Mouse (Mus musculus): Measurements from ENCODE around the gene Vkorc1. TPM values are rescaled to one million over a fixed set of nuclear protein-coding genes. Genes with fewer than 3 reads are reported as not detected.

The Vkorc1 gene
- total and polyA plus RNA-seq, 3 experiments = 36.2 to 66.4 TPM; not detected in 1

GRCm38 (mm10) chr7:127927726-127928125 is 32.3 kb upstream of the Vkorc1 start:
- Histone ChIP-seq H3K36me3 (ENCODE audit: control insufficient read depth in 1 of 2, insufficient read depth in 2 of 2, low read length in 2 of 2) (peaks cover 2 to 4% of the 10 kb centered on the region in 2 experiments), H3K4me1 (ENCODE audit: control insufficient read depth in 1 of 2, insufficient read depth in 2 of 2, low read length in 2 of 2) (peaks cover 0 to 15% of the 10 kb centered on the region in 2 experiments; a peak in 2 of 4 replicates), H3K27me3 (ENCODE audit: control insufficient read depth in 1 of 2, insufficient read depth in 2 of 2, low read length in 2 of 2) (no peaks in the 10 kb centered on the region), H3K4me3 (ENCODE audit: control insufficient read depth in 1 of 2, insufficient read depth in 1 of 2, low read depth in 2 of 2, low read length in 2 of 2) (no peak overlapping the region), H3K79me2 (ENCODE audit: control insufficient read depth, insufficient read depth, low read length, poor library complexity) (no peaks in the 10 kb centered on the region), H3K9me3 (replicated peaks; ENCODE audit: insufficient read depth, low read length) (no peaks in the 10 kb centered on the region), H3K27ac (ENCODE audit: control insufficient read depth, low read depth, low read length) (no peak overlapping the region), H3K9ac (ENCODE audit: control insufficient read depth, low read depth, low read length, poor library complexity, severe bottlenecking) (no peak overlapping the region)
- TF ChIP-seq MAFK (IDR thresholded peaks at IDR 0.05; ENCODE audit: borderline replicate concordance, low read depth, low read length) = no peak
- TF ChIP-seq GATA1 (IDR thresholded peaks at IDR 0.05; ENCODE audit: low read depth, low read length) = no peak
- no peak for TF ChIP-seq BHLHE40 (IDR thresholded peaks at IDR 0.05; ENCODE audit: borderline replicate concordance, low read depth, low read length)
- TF ChIP-seq SIN3A (IDR thresholded peaks at IDR 0.05; ENCODE audit: low read length) = no peak
- no peak for TF ChIP-seq RCOR1 (IDR thresholded peaks at IDR 0.05; ENCODE audit: low read depth, low read length)
- no peak for TF ChIP-seq MAX (IDR thresholded peaks at IDR 0.05; ENCODE audit: low read length)
- no peak for TF ChIP-seq CHD2 (IDR thresholded peaks at IDR 0.05; ENCODE audit: low read length)
- no peak for TF ChIP-seq TAL1 (IDR thresholded peaks at IDR 0.05; ENCODE audit: low read length)
- TF ChIP-seq ZKSCAN1 (IDR thresholded peaks at IDR 0.05; ENCODE audit: low read depth, low read length) = no peak
- DNase-seq (ENCODE audit: low read depth, low spot score) = no peak

- H3K9ac ChIP-seq (ENCODE audit: control insufficient read depth, low read depth, low read length, poor library complexity, severe bottlenecking) = no peak overlapping the region
- no peak overlapping the region for H3K4me3 ChIP-seq (ENCODE audit: control insufficient read depth in 1 of 2, insufficient read depth in 1 of 2, low read depth in 2 of 2, low read length in 2 of 2)
- H3K27me3 ChIP-seq (ENCODE audit: control insufficient read depth in 1 of 2, insufficient read depth in 2 of 2, low read length in 2 of 2) = no peaks in the 10 kb centered on the region
- no peak overlapping the region for H3K27ac ChIP-seq (ENCODE audit: control insufficient read depth, low read depth, low read length)
- TF ChIP-seq POLR2A (IDR thresholded peaks at IDR 0.05; ENCODE audit: control insufficient read depth in 1 of 2, insufficient read depth in 1 of 2, low read depth in 1 of 2, low read length in 2 of 2, poor library complexity in 1 of 2) (no peak), ZNF384 (IDR thresholded peaks at IDR 0.05; ENCODE audit: low read depth, low read length) (no peak), CHD1 (IDR thresholded peaks at IDR 0.05; ENCODE audit: low read depth, low read length) (no peak), MAZ (IDR thresholded peaks at IDR 0.05; ENCODE audit: low read depth, low read length) (no peak), CHD2 (IDR thresholded peaks at IDR 0.05; ENCODE audit: low read length) (no peak), ZMIZ1 (IDR thresholded peaks at IDR 0.05; ENCODE audit: low read depth, low read length) (no peak), RAD21 (IDR thresholded peaks at IDR 0.05; ENCODE audit: low read depth, low read length) (no peak), HCFC1 (IDR thresholded peaks at IDR 0.05; ENCODE audit: low read depth, low read length) (no peak)
- H3K4me1 ChIP-seq (ENCODE audit: control insufficient read depth in 1 of 2, insufficient read depth in 2 of 2, low read length in 2 of 2) = peaks cover 0 to 23% of the 10 kb centered on the region in 2 experiments; a peak in 2 of 4 replicates
- no peak for DNase-seq (ENCODE audit: low read depth, low spot score)
- no peaks in the 10 kb centered on the region for H3K9me3 ChIP-seq (replicated peaks; ENCODE audit: insufficient read depth, low read length)
- H3K79me2 ChIP-seq (ENCODE audit: control insufficient read depth, insufficient read depth, low read length, poor library complexity) = no peaks in the 10 kb centered on the region
- H3K36me3 ChIP-seq (ENCODE audit: control insufficient read depth in 1 of 2, insufficient read depth in 2 of 2, low read length in 2 of 2) = peaks cover 2 to 12% of the 10 kb centered on the region in 2 experiments
Measured at GRCm38 (mm10) chr7:127926846-127927245, 31.4 kb upstream of the Vkorc1 start.

GRCm38 (mm10) chr7:127926066-127926465 is 30.6 kb upstream of the Vkorc1 start:
- Histone ChIP-seq H3K4me1 (ENCODE audit: control insufficient read depth in 1 of 2, insufficient read depth in 2 of 2, low read length in 2 of 2) (peaks cover 0 to 26% of the 10 kb centered on the region in 2 experiments; a peak in 2 of 4 replicates), H3K36me3 (ENCODE audit: control insufficient read depth in 1 of 2, insufficient read depth in 2 of 2, low read length in 2 of 2) (peaks cover 2 to 17% of the 10 kb centered on the region in 2 experiments), H3K79me2 (ENCODE audit: control insufficient read depth, insufficient read depth, low read length, poor library complexity) (no peaks in the 10 kb centered on the region), H3K9me3 (replicated peaks; ENCODE audit: insufficient read depth, low read length) (no peaks in the 10 kb centered on the region), H3K9ac (ENCODE audit: control insufficient read depth, low read depth, low read length, poor library complexity, severe bottlenecking) (no peak overlapping the region), H3K4me3 (ENCODE audit: control insufficient read depth in 1 of 2, insufficient read depth in 1 of 2, low read depth in 2 of 2, low read length in 2 of 2) (no peak overlapping the region), H3K27ac (ENCODE audit: control insufficient read depth, low read depth, low read length) (no peak overlapping the region), H3K27me3 (ENCODE audit: control insufficient read depth in 1 of 2, insufficient read depth in 2 of 2, low read length in 2 of 2) (no peaks in the 10 kb centered on the region)
- no peak for DNase-seq (ENCODE audit: low read depth, low spot score)
- TF ChIP-seq MAFK (IDR thresholded peaks at IDR 0.05; ENCODE audit: borderline replicate concordance, low read depth, low read length) = no peak
- TF ChIP-seq CHD1 (IDR thresholded peaks at IDR 0.05; ENCODE audit: low read depth, low read length) = no peak
- TF ChIP-seq BHLHE40 (IDR thresholded peaks at IDR 0.05; ENCODE audit: borderline replicate concordance, low read depth, low read length) = no peak
- no peak for TF ChIP-seq ZMIZ1 (IDR thresholded peaks at IDR 0.05; ENCODE audit: low read depth, low read length)
- no peak for TF ChIP-seq MYB (IDR thresholded peaks at IDR 0.05; ENCODE audit: low read depth, low read length)
- no peak for TF ChIP-seq POLR2AphosphoS5 (IDR thresholded peaks at IDR 0.05; ENCODE audit: borderline replicate concordance, low read depth, low read length)
